Mouse (Mus musculus) stomach, embryonic 14.5 days (tissue): Measurements from ENCODE around the gene Gatad2b. TPM values are rescaled to one million over a fixed set of nuclear protein-coding genes. Genes with fewer than 3 reads are reported as not detected.

Experiments
- ATAC-seq: fragments of 200-750 bp; cut with Nextera tagmentation; 2 replicates; pipeline ENCODE4 v1.8.0; 2017; ENCODE audit warnings: low read depth, moderate TSS enrichment; ENCODE audit not compliant: insufficient number of reproducible peaks, insufficient read depth, low FRiP score
- H3K27ac ChIP-seq: fragments of 300-500 bp; sonication (generic); 2 replicates; pipeline ENCODE4 v1.5.1; 2014; ENCODE audit warnings: mild to moderate bottlenecking, low read length, moderate library complexity, mixed read lengths
- H3K27me3 ChIP-seq: fragments of 300-500 bp; sonication (generic); 2 replicates; pipeline ENCODE4 v1.6.1; 2014; ENCODE audit warnings: low read length, control low read depth, mixed read lengths; ENCODE audit not compliant: control insufficient read depth, insufficient read depth
- H3K36me3 ChIP-seq: fragments of 300-500 bp; sonication (generic); 2 replicates; pipeline ENCODE4 v1.6.1; 2014; ENCODE audit warnings: mild to moderate bottlenecking, control low read depth, low read length, moderate library complexity, mixed read lengths; ENCODE audit not compliant: control insufficient read depth, insufficient read depth
- H3K4me1 ChIP-seq: fragments of 300-500 bp; sonication (generic); 2 replicates; pipeline ENCODE4 v1.6.1; 2014; ENCODE audit warnings: low read length, control low read depth, mixed read lengths; ENCODE audit not compliant: control insufficient read depth, insufficient read depth
- H3K4me2 ChIP-seq: fragments of 300-500 bp; sonication (generic); replicated peaks from 2 replicates; pipeline ENCODE4 v1.6.1; 2014; ENCODE audit warnings: low read depth, low read length, control low read depth
- H3K4me3 ChIP-seq: fragments of 300-500 bp; sonication (generic); 2 replicates; pipeline ENCODE4 v1.5.1; 2014; ENCODE audit warnings: low read depth, low read length, control low read depth
- H3K9ac ChIP-seq: fragments of 300-500 bp; sonication (generic); replicated peaks from 2 replicates; pipeline ENCODE4 v1.6.1; 2014; ENCODE audit warnings: low read depth, mild to moderate bottlenecking, control low read depth, low read length, moderate library complexity, mixed read lengths
- H3K9me3 ChIP-seq: fragments of 300-500 bp; sonication (generic); 2 replicates; pipeline ENCODE4 v1.6.1; 2016; ENCODE audit warnings: low read depth, low read length, control low read depth; ENCODE audit not compliant: control insufficient read depth
- WGBS: fragments of 180-500 bp; shearing (Covaris S2); extraction: QIAGEN DNeasy Blood & Tissue Kit; methylation state at CpG from one replicate; pipeline ENCODE4 v1.1.7; 2014; 5-methylcytosine and 5-hydroxymethylcytosine counted together
- polyA plus RNA-seq: library from polyadenylated mRNA; unstranded; fragments of >200 nt; fragmentation: Nextera tagmentation; extraction: Ambion mirVana; gene quantifications from 2 replicates; pipeline ENCODE4 v1.2.1, GENCODE M21; 2014

Gatad2b gene
- polyA plus RNA-seq, 1 experiment from 2014 or later = 28.7 TPM

GRCm38 (mm10) chr3:90270784-90271183 is 22.2 kb upstream of the Gatad2b start:
- Histone ChIP-seq H3K27me3 (no peaks in the 10 kb centered on the region), H3K4me1 (peaks cover 7% of the 10 kb centered on the region), H3K27ac (no peak overlapping the region), H3K9me3 (no peaks in the 10 kb centered on the region), H3K36me3 (peaks cover 11% of the 10 kb centered on the region; the same call in 1 of the 2 replicates), H3K9ac (no peak overlapping the region), H3K4me2 (no peak overlapping the region), H3K4me3 (no peak overlapping the region)
- no peak for ATAC-seq
- whole genome bisulfite sequencing = 91% methylated on average over 8 of the region's 8 CpGs

DNA sequence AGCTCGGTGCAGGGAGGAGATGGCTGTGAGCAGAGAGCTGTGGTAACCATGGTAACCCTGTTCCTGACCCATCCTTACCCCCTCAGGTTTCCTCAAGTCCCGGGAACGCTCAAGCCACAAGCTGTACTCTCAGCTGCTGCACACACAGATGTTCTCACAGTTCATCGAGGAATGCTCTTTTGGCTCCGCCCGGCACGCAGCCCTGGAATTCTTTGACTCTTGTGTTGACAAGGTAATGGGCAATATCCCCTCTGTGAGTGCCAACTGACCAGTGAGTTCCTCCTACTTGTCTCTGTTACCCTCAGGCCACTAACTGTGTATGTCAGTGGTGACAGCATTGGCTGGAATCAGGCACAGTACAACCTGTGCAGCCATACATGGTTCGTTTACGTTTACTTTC is 20.8 kb upstream of the Gatad2b start:
- no peaks in the 10 kb centered on the region for H3K27me3 ChIP-seq
- no peak overlapping the region for H3K4me2 ChIP-seq
- ATAC-seq = no peak
- no peak overlapping the region for H3K9ac ChIP-seq
- H3K4me1 ChIP-seq = no peaks in the 10 kb centered on the region
- peaks cover 14% of the 10 kb centered on the region for H3K36me3 ChIP-seq
- H3K4me3 ChIP-seq = no peak overlapping the region
- no peaks in the 10 kb centered on the region for H3K9me3 ChIP-seq
- 57% methylated on average over 9 of the region's 9 CpGs for WGBS
- H3K27ac ChIP-seq = no peak overlapping the region

- no peak overlapping the region for H3K4me2 ChIP-seq
- ATAC-seq = no peak
- no peaks in the 10 kb centered on the region for H3K27me3 ChIP-seq
- no peak overlapping the region for H3K27ac ChIP-seq
- peaks cover 25% of the 10 kb centered on the region for H3K36me3 ChIP-seq
- no peaks in the 10 kb centered on the region for H3K9me3 ChIP-seq
- WGBS = 96% methylated on average over 22 of the region's 22 CpGs
- no peak overlapping the region for H3K4me3 ChIP-seq
- no peaks in the 10 kb centered on the region for H3K4me1 ChIP-seq
- H3K9ac ChIP-seq = no peak overlapping the region
These were observed 19.1 kb upstream of the Gatad2b start for GRCm38 (mm10) chr3:90273855-90274254.

- no peaks in the 10 kb centered on the region for H3K4me1 ChIP-seq
- no peak overlapping the region for H3K9ac ChIP-seq
- peaks cover 34% of the 10 kb centered on the region for H3K36me3 ChIP-seq
- no peaks in the 10 kb centered on the region for H3K9me3 ChIP-seq
- WGBS = 91% methylated on average over 11 of the region's 11 CpGs
- H3K27ac ChIP-seq = no peak overlapping the region
- no peaks in the 10 kb centered on the region for H3K27me3 ChIP-seq
- no peak for ATAC-seq
- H3K4me2 ChIP-seq = no peak overlapping the region
- no peak overlapping the region for H3K4me3 ChIP-seq
These were observed 17.7 kb upstream of the Gatad2b start for GRCm38 (mm10) chr3:90275286-90275685.

- 52% methylated on average over 16 of the region's 16 CpGs for WGBS
- H3K36me3 ChIP-seq = peaks cover 34% of the 10 kb centered on the region
These were observed 16.1 kb upstream of the Gatad2b start for GRCm38 (mm10) chr3:90276858-90277257.

GRCm38 (mm10) chr3:90277793-90278192 is 15.2 kb upstream of the Gatad2b start:
- ATAC-seq = no peak
- Histone ChIP-seq H3K36me3 (peaks cover 34% of the 10 kb centered on the region), H3K4me1 (no peaks in the 10 kb centered on the region), H3K27me3 (no peaks in the 10 kb centered on the region), H3K27ac (no peak overlapping the region), H3K9me3 (no peaks in the 10 kb centered on the region), H3K4me2 (no peak overlapping the region), H3K9ac (no peak overlapping the region), H3K4me3 (no peak overlapping the region)
- 92% methylated on average over 9 of the region's 9 CpGs for WGBS

More at GRCm38 (mm10) chr3:90276858-90277257, 16.1 kb upstream of the Gatad2b start:
- Histone ChIP-seq H3K27ac (no peak overlapping the region), H3K9me3 (no peaks in the 10 kb centered on the region), H3K4me3 (no peak overlapping the region), H3K27me3 (no peaks in the 10 kb centered on the region), H3K4me1 (no peaks in the 10 kb centered on the region), H3K4me2 (no peak overlapping the region), H3K9ac (no peak overlapping the region)
- ATAC-seq = no peak

DNA sequence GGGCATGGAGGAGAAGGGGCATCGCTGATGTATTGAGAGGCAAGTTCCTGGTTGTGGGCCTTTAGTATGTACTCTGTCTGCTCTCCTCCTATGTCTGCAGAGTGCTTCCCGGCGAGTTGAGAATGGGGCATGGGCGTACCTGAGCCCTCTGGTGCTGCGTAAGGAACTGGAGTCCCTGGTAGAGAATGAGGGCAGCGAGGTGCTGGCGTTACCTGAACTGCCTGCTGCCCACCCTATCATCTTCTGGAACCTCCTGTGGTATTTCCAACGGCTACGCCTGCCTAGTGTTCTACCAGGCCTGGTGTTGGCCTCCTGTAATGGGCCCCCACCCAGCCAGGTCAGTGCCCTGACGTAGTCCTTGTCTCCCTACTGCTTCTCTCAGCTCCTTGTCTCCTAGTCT is 14.8 kb upstream of the Gatad2b start:
- H3K27me3 ChIP-seq = no peaks in the 10 kb centered on the region
- peaks cover 34% of the 10 kb centered on the region for H3K36me3 ChIP-seq
- no peak overlapping the region for H3K27ac ChIP-seq
- H3K4me3 ChIP-seq = no peak overlapping the region
- no peak for ATAC-seq
- H3K9ac ChIP-seq = no peak overlapping the region
- no peaks in the 10 kb centered on the region for H3K9me3 ChIP-seq
- 94% methylated on average over 10 of the region's 10 CpGs for WGBS
- H3K4me2 ChIP-seq = no peak overlapping the region
- H3K4me1 ChIP-seq = no peaks in the 10 kb centered on the region

- WGBS = 92% methylated on average over 9 of the region's 9 CpGs
- Histone ChIP-seq H3K9ac (no peak overlapping the region), H3K27ac (no peak overlapping the region), H3K4me3 (no peak overlapping the region), H3K4me1 (no peaks in the 10 kb centered on the region), H3K27me3 (no peaks in the 10 kb centered on the region), H3K36me3 (peaks cover 26% of the 10 kb centered on the region), H3K9me3 (no peaks in the 10 kb centered on the region), H3K4me2 (no peak overlapping the region)
- no peak for ATAC-seq
These were observed 13.8 kb upstream of the Gatad2b start for GRCm38 (mm10) chr3:90279216-90279615.

GRCm38 (mm10) chr3:90279743-90280142 is 13.2 kb upstream of the Gatad2b start:
- ATAC-seq = no peak
- H3K9me3 ChIP-seq = no peaks in the 10 kb centered on the region
- no peak overlapping the region for H3K4me3 ChIP-seq
- peaks cover 25% of the 10 kb centered on the region for H3K36me3 ChIP-seq
- WGBS = 97% methylated on average over 7 of the region's 7 CpGs
- H3K4me2 ChIP-seq = no peak overlapping the region
- no peaks in the 10 kb centered on the region for H3K4me1 ChIP-seq
- no peak overlapping the region for H3K9ac ChIP-seq
- no peak overlapping the region for H3K27ac ChIP-seq
- no peaks in the 10 kb centered on the region for H3K27me3 ChIP-seq
